20 mouse cellular contexts compared by ENCODE assay signal in the genomic region with DNA sequence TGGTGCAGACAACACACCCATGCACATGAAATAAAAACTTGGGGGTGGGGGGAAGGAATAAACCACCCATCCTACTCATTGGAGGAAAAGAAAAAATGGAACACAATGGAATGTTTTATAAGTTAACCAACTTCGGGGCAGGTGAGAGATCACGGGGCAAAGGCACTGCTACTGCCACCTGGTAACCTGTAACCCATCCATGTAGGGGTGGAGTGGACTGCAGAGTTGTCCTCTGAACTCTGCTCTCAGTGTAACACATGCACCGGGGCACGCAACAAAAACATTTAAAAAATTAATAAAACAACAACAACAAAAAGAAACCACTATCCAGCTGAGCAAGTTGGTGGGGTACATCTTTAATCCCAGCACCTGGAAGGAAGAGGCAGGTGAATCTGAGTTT. TPM values are rescaled to one million over a fixed set of nuclear protein-coding genes. Genes with fewer than 3 reads are reported as not detected.
"Had no signal": no experiment of that assay in that cellular context is flagged by ENCODE, and none has a peak within 500 bp of the region (broad histone marks: within the 10 kb centered on the region; RNA-seq: fewer than 3 reads in every experiment).

No protein-coding gene starts in this region.

- H3K9me3 ChIP-seq: midbrain, embryonic 10.5 days; midbrain, embryonic 12.5 days; neural tube, embryonic 13.5 days; neural tube, embryonic 15.5 days had no signal

- ATAC-seq: midbrain, embryonic 16.5 days had no signal

- H3K4me2 ChIP-seq: lung, embryonic 14.5 days; midbrain, embryonic 12.5 days; neural tube, embryonic 13.5 days; neural tube, embryonic 15.5 days had no signal

- DNase-seq: lung, adult 18-20 months; lung, embryonic 14.5 days; lung, postnatal 10 days; lung, postnatal 4 days; midbrain, embryonic 14.5 days; retina, postnatal 1 day; right cerebral cortex, adult 18-20 months; right cerebral cortex, postnatal 25 days; right cerebral cortex, postnatal 4 days; spleen, adult 18-20 months; thymus, adult 18-20 months; thymus, postnatal 14 days; thymus, postnatal 36 days had no signal

- H3K9ac ChIP-seq: lung, embryonic 14.5 days; midbrain, embryonic 12.5 days; neural tube, embryonic 13.5 days; neural tube, embryonic 15.5 days had no signal

- H3K4me3 ChIP-seq: midbrain, embryonic 10.5 days; midbrain, embryonic 12.5 days; myocyte; neural tube, embryonic 13.5 days; neural tube, embryonic 15.5 days had no signal

- H3K27ac ChIP-seq: midbrain, embryonic 10.5 days; midbrain, embryonic 12.5 days; neural tube, embryonic 13.5 days; neural tube, embryonic 15.5 days had no signal

- H3K27me3 ChIP-seq: midbrain, embryonic 12.5 days; neural tube, embryonic 13.5 days; neural tube, embryonic 15.5 days had no signal

- H3K4me1 ChIP-seq: midbrain, embryonic 10.5 days; midbrain, embryonic 12.5 days; neural tube, embryonic 13.5 days had no signal

RNA-seq across cellular contexts. Expression of gene Apom, which starts 20.3 kb away (rescaled TPM):
- total RNA-seq: megakaryocyte-erythroid progenitor cell, adult 5-6 weeks had no signal

RNA-seq across cellular contexts. Expression of gene Aif1, which starts 23.7 kb away (rescaled TPM):
- polyA plus RNA-seq: myocyte had no signal
